Mouse (Mus musculus): ENCODE data around the gene Ddhd1. TPM values are rescaled to one million over a fixed set of nuclear protein-coding genes. Genes with fewer than 3 reads are reported as not detected.

Gene Ddhd1
- polyA plus RNA-seq, 1 experiment from 2014 or later, result 9.3 TPM

GRCm38 (mm10) chr14:45552431-45552830 is 105.5 kb downstream of the Ddhd1 start:
- H3K4me1 ChIP-seq (ENCODE audit: control insufficient read depth, insufficient read depth, low read length), result peaks cover 10% of the 10 kb centered on the region
- no peak overlapping the region for H3K4me2 ChIP-seq (ENCODE audit: low read depth, low read length)
- 0 out of 2 replicates have a peak, but pooled peaks cover 2% of the 10 kb centered on the region for H3K9me3 ChIP-seq (replicated peaks; ENCODE audit: control insufficient read depth, low read length)
- H3K4me3 ChIP-seq (ENCODE audit: low read length), result no peak overlapping the region
- WGBS, result 76% methylated on average over 4 of the region's 4 CpGs
- H3K27ac ChIP-seq (ENCODE audit: low read length), result no peak overlapping the region
- no peak overlapping the region for H3K9ac ChIP-seq (ENCODE audit: low read length)
- no peak for ATAC-seq (replicated peaks; ENCODE audit: extremely low read depth, insufficient read depth, low FRiP score)
- H3K36me3 ChIP-seq (ENCODE audit: control insufficient read depth, insufficient read depth), result no peaks in the 10 kb centered on the region
- no peaks in the 10 kb centered on the region for H3K27me3 ChIP-seq (ENCODE audit: control insufficient read depth, insufficient read depth, low read length)

DNA sequence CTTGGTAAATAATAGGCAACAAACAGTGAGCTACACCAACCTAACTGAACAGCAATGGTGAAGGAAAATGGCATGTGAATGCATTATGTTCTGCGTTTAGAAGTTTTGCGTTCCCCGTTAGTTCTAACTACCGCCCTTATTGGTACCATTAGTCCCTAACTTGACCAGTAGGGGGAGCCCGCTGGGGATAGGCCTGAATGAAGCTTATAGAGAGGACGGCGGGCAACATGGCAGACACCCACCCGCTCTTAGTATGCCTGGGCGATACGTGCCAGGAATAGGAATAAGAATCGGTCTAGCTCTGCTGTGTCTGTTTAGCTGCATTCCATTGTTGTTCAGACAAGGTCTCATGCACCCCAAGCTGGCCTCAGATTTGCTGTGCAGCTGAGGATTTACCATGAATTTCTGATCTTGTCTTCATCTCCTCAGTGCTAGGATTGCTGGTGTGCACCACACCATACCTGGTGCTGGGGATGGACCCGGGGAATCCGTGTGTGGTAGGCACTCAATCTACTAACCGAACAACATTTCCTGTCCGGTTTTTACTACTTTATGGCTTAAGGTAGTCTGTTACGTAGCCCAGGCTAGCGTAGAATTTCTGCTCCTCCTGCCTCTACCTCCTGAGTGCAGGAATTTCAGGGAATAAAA is 106.7 kb downstream of the Ddhd1 start:
- ATAC-seq (replicated peaks; ENCODE audit: extremely low read depth, insufficient read depth, low FRiP score), result no peak
- H3K4me2 ChIP-seq (ENCODE audit: low read depth, low read length), result no peak overlapping the region

DNA sequence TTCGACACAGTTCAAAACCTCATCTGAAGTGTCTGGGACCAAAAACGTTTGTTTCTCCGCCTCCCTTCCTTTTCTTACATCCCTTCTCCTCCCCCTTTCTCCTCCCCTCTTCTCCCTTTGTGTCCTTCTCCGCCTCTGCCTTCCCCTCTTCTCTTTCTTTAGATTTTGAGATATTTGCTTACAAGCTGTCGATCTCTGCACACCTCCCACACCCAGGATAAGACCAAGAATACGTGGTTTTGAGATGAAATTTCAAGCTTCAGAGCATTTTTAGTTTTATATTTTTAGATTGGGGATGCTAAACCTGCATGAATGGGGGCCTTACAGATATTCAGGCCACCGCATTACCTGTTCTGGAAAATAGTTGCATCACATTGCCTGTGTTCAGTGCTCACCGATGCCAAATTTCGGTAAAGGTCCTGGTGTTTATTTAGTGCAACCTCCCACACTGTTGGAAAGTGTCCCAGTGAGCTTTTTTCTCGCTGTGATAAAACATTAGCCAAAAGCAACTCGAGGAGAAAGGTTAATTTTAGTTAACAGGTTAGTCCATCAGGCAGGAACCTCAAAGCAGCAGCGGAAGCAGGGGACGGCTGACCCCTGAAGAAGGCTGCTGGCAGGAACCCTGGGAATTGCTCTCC is 107.8 kb downstream of the Ddhd1 start:
- H3K4me3 ChIP-seq (ENCODE audit: low read length), result no peak overlapping the region
- H3K27me3 ChIP-seq (ENCODE audit: control insufficient read depth, insufficient read depth, low read length), result no peaks in the 10 kb centered on the region
- H3K4me1 ChIP-seq (ENCODE audit: control insufficient read depth, insufficient read depth, low read length), result peaks cover 10% of the 10 kb centered on the region
- H3K4me2 ChIP-seq (ENCODE audit: low read depth, low read length), result no peak overlapping the region
- H3K27ac ChIP-seq (ENCODE audit: low read length), result no peak overlapping the region
- H3K9me3 ChIP-seq (replicated peaks; ENCODE audit: control insufficient read depth, low read length), result 0 out of 2 replicates have a peak, but pooled peaks cover 2% of the 10 kb centered on the region
- no peak overlapping the region for H3K9ac ChIP-seq (ENCODE audit: low read length)
- ATAC-seq (replicated peaks; ENCODE audit: extremely low read depth, insufficient read depth, low FRiP score), result no peak
- no peaks in the 10 kb centered on the region for H3K36me3 ChIP-seq (ENCODE audit: control insufficient read depth, insufficient read depth)
- WGBS, result 53% methylated on average over 13 of the region's 13 CpGs

More for the DNA sequence above, 106.7 kb downstream of the Ddhd1 start:
- no peak overlapping the region for H3K9ac ChIP-seq (ENCODE audit: low read length)
- peaks cover 10% of the 10 kb centered on the region for H3K4me1 ChIP-seq (ENCODE audit: control insufficient read depth, insufficient read depth, low read length)
- H3K9me3 ChIP-seq (replicated peaks; ENCODE audit: control insufficient read depth, low read length), result 0 out of 2 replicates have a peak, but pooled peaks cover 2% of the 10 kb centered on the region
- 60% methylated on average over 17 of the region's 17 CpGs for WGBS
- no peak overlapping the region for H3K4me3 ChIP-seq (ENCODE audit: low read length)
- H3K27me3 ChIP-seq (ENCODE audit: control insufficient read depth, insufficient read depth, low read length), result no peaks in the 10 kb centered on the region
- H3K27ac ChIP-seq (ENCODE audit: low read length), result no peak overlapping the region
- no peaks in the 10 kb centered on the region for H3K36me3 ChIP-seq (ENCODE audit: control insufficient read depth, insufficient read depth)

DNA sequence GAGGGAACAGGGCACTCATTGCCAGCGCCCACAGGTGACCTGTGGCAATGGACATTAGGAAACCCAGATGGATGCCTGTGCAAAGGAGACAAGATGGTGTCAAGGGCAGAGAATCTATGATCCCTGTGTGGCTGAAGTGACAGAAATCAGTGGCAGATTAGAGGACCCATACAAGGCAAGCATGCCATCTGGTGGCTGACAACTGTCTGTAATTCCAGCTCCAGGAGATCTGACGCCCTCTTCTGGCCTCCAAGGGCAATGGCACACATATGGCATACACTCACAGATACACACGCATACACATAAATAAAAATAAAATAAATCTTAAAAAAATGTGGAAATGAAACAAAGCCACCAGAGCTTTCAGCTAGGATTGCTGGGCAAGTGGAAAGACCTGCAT is 109.8 kb downstream of the Ddhd1 start:
- no peaks in the 10 kb centered on the region for H3K36me3 ChIP-seq (ENCODE audit: control insufficient read depth, insufficient read depth)
- H3K27ac ChIP-seq (ENCODE audit: low read length), result no peak overlapping the region
- WGBS, result 69% methylated on average over 3 of the region's 3 CpGs
- no peak for ATAC-seq (replicated peaks; ENCODE audit: extremely low read depth, insufficient read depth, low FRiP score)
- no peak overlapping the region for H3K9ac ChIP-seq (ENCODE audit: low read length)
- no peaks in the 10 kb centered on the region for H3K4me1 ChIP-seq (ENCODE audit: control insufficient read depth, insufficient read depth, low read length)
- no peak overlapping the region for H3K4me3 ChIP-seq (ENCODE audit: low read length)
- 0 out of 2 replicates have a peak, but pooled peaks cover 2% of the 10 kb centered on the region for H3K9me3 ChIP-seq (replicated peaks; ENCODE audit: control insufficient read depth, low read length)
- H3K4me2 ChIP-seq (ENCODE audit: low read depth, low read length), result no peak overlapping the region
- no peaks in the 10 kb centered on the region for H3K27me3 ChIP-seq (ENCODE audit: control insufficient read depth, insufficient read depth, low read length)

GRCm38 (mm10) chr14:45544905-45545304 is 113.0 kb downstream of the Ddhd1 start:
- Histone ChIP-seq H3K4me2 (ENCODE audit: low read depth, low read length) (no peak overlapping the region), H3K27ac (ENCODE audit: low read length) (no peak overlapping the region), H3K4me1 (ENCODE audit: control insufficient read depth, insufficient read depth, low read length) (peaks cover 2% of the 10 kb centered on the region; the same call in 1 of the 2 replicates), H3K36me3 (ENCODE audit: control insufficient read depth, insufficient read depth) (no peaks in the 10 kb centered on the region), H3K27me3 (ENCODE audit: control insufficient read depth, insufficient read depth, low read length) (no peaks in the 10 kb centered on the region), H3K9ac (ENCODE audit: low read length) (no peak overlapping the region), H3K9me3 (replicated peaks; ENCODE audit: control insufficient read depth, low read length) (0 out of 2 replicates have a peak, but pooled peaks cover 2% of the 10 kb centered on the region), H3K4me3 (ENCODE audit: low read length) (no peak overlapping the region)
- 78% methylated on average over 7 of the region's 7 CpGs for WGBS
- no peak for ATAC-seq (replicated peaks; ENCODE audit: extremely low read depth, insufficient read depth, low FRiP score)

DNA sequence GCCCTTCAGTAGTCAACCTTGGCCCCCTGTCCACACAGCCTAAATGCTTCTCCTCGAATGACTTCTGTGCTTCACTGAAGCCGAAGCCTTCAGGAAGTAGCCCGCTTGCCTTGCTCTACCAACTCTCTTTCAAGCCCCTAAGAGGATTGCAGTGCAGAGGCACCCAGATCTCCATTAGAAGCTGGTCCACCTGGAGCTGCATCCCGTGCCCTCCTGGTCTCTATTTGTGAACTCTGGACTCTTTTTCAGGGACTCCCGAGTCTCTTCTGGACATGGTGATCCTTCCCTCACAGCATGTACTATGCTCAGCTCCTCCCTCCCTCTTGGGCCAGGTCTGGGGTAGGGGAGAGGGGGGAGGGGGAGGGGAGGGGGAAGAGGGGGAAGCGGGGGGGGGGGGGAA is 113.9 kb downstream of the Ddhd1 start:
- Histone ChIP-seq H3K9me3 (replicated peaks; ENCODE audit: control insufficient read depth, low read length) (0 out of 2 replicates have a peak, but pooled peaks cover 2% of the 10 kb centered on the region), H3K4me2 (ENCODE audit: low read depth, low read length) (no peak overlapping the region), H3K4me1 (ENCODE audit: control insufficient read depth, insufficient read depth, low read length) (peaks cover 4% of the 10 kb centered on the region; the same call in 1 of the 2 replicates), H3K36me3 (ENCODE audit: control insufficient read depth, insufficient read depth) (no peaks in the 10 kb centered on the region), H3K27ac (ENCODE audit: low read length) (no peak overlapping the region), H3K9ac (ENCODE audit: low read length) (no peak overlapping the region), H3K4me3 (ENCODE audit: low read length) (no peak overlapping the region), H3K27me3 (ENCODE audit: control insufficient read depth, insufficient read depth, low read length) (no peaks in the 10 kb centered on the region)
- 65% methylated on average over 5 of the region's 6 CpGs for WGBS
- ATAC-seq (replicated peaks; ENCODE audit: extremely low read depth, insufficient read depth, low FRiP score), result no peak

- peak overlapping the region; percentile 79 for H3K27ac ChIP-seq (ENCODE audit: low read length)
- peaks cover 4% of the 10 kb centered on the region; the same call in 1 of the 2 replicates for H3K4me1 ChIP-seq (ENCODE audit: control insufficient read depth, insufficient read depth, low read length)
- no peaks in the 10 kb centered on the region for H3K36me3 ChIP-seq (ENCODE audit: control insufficient read depth, insufficient read depth)
- no peak overlapping the region for H3K4me3 ChIP-seq (ENCODE audit: low read length)
- no peak overlapping the region for H3K9ac ChIP-seq (ENCODE audit: low read length)
- H3K9me3 ChIP-seq (replicated peaks; ENCODE audit: control insufficient read depth, low read length), result no peaks in the 10 kb centered on the region
- ATAC-seq (replicated peaks; ENCODE audit: extremely low read depth, insufficient read depth, low FRiP score), result peak; percentile 92
- 29% methylated on average over 12 of the region's 12 CpGs for WGBS
- H3K4me2 ChIP-seq (ENCODE audit: low read depth, low read length), result peak overlapping the region; percentile 25; the same call in 1 of the 2 replicates
- no peaks in the 10 kb centered on the region for H3K27me3 ChIP-seq (ENCODE audit: control insufficient read depth, insufficient read depth, low read length)
Observed at GRCm38 (mm10) chr14:45539659-45540468, 118.1 kb downstream of the Ddhd1 start.

All from heart, embryonic 16.5 days (tissue).